Mouse (Mus musculus) kidney, embryonic 14.5 days (tissue): ENCODE data around the gene Mia3. TPM values are rescaled to one million over a fixed set of nuclear protein-coding genes. Genes with fewer than 3 reads are reported as not detected.
A peak's percentile ranks its signal among the peaks of the same experiment; 100 is the strongest.
"Not testable (repeated sequence)": the region's sequence is repeated elsewhere in the genome, so short reads cannot be mapped to it uniquely, and the experiment has no call there.

Experiments
- ATAC-seq: fragments of 200-750 bp; cut with Nextera tagmentation; 2 replicates; pipeline ENCODE4 v1.8.0; 2017; ENCODE audit warnings: moderate number of reproducible peaks, mild to moderate bottlenecking, moderate TSS enrichment, moderate library complexity; ENCODE audit not compliant: low FRiP score, low TSS enrichment
- H3K27ac ChIP-seq: fragments of 300-500 bp; sonication (generic); 2 replicates; pipeline ENCODE4 v1.5.1; 2014; ENCODE audit warnings: low read depth, mild to moderate bottlenecking, low read length, moderate library complexity, mixed read lengths
- H3K27me3 ChIP-seq: fragments of 300-500 bp; sonication (generic); 2 replicates; pipeline ENCODE4 v1.6.1; 2014; ENCODE audit warnings: mild to moderate bottlenecking, low read length; ENCODE audit not compliant: control insufficient read depth, insufficient read depth
- H3K36me3 ChIP-seq: fragments of 300-500 bp; sonication (generic); 2 replicates; pipeline ENCODE4 v1.6.1; 2014; ENCODE audit warnings: low read length, mixed read lengths; ENCODE audit not compliant: control insufficient read depth, insufficient read depth
- H3K4me1 ChIP-seq: fragments of 300-500 bp; sonication (generic); 2 replicates; pipeline ENCODE4 v1.6.1; 2014; ENCODE audit warnings: low read length, mixed read lengths; ENCODE audit not compliant: control insufficient read depth, insufficient read depth
- H3K4me2 ChIP-seq: fragments of 300-500 bp; sonication (generic); replicated peaks from 2 replicates; pipeline ENCODE4 v1.6.1; 2014; ENCODE audit warnings: low read depth, mild to moderate bottlenecking, low read length
- H3K4me3 ChIP-seq: fragments of 300-500 bp; sonication (generic); 2 replicates; pipeline ENCODE4 v1.5.1; 2014; ENCODE audit warnings: mild to moderate bottlenecking, low read length
- H3K9ac ChIP-seq: fragments of 300-500 bp; sonication (generic); 2 replicates; pipeline ENCODE4 v1.6.1; 2014; ENCODE audit warnings: low read depth, mild to moderate bottlenecking, low read length, moderate library complexity
- H3K9me3 ChIP-seq: fragments of 300-500 bp; sonication (generic); 2 replicates; pipeline ENCODE4 v1.6.1; 2016; ENCODE audit warnings: low read length; ENCODE audit not compliant: control insufficient read depth
- WGBS: fragments of 180-500 bp; shearing (Covaris S2); extraction: QIAGEN DNeasy Blood & Tissue Kit; methylation state at CpG from one replicate; pipeline ENCODE4 v1.1.7; 2014; 5-methylcytosine and 5-hydroxymethylcytosine counted together
- polyA plus RNA-seq: library from polyadenylated mRNA; unstranded; fragments of >200 nt; fragmentation: Nextera tagmentation; extraction: Ambion mirVana; gene quantifications from 2 replicates; pipeline ENCODE4 v1.2.1, GENCODE M21; 2014

Gene Mia3
- polyA plus RNA-seq, 1 experiment from 2014 or later = 104 TPM

DNA sequence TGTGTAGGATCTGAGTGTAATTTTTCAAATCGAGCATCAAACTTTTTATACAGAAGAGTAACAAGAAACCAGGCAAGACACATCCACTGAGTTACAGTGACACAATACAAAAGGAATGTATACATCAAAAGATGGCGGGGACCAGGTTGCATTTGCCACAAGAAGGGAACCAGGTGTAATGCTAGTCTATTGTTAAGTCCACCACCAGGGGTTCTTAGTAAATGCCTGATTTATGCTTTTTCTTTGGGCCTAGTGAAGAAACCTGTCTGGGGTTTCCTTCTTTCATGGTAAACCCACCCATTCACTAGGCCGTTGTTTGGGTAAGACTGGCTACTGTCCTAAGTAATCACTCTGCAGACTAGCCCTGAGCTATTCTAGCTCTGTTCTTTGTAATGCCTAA, 10.0 kb upstream of the Mia3 start:
- WGBS = 93% methylated on average over 3 of the region's 3 CpGs
- H3K36me3 ChIP-seq, ATAC-seq, H3K9ac ChIP-seq, H3K9me3 ChIP-seq, H3K4me3 ChIP-seq, H3K4me2 ChIP-seq, H3K4me1 ChIP-seq, H3K27me3 ChIP-seq, H3K27ac ChIP-seq: not testable (repeated sequence)

DNA sequence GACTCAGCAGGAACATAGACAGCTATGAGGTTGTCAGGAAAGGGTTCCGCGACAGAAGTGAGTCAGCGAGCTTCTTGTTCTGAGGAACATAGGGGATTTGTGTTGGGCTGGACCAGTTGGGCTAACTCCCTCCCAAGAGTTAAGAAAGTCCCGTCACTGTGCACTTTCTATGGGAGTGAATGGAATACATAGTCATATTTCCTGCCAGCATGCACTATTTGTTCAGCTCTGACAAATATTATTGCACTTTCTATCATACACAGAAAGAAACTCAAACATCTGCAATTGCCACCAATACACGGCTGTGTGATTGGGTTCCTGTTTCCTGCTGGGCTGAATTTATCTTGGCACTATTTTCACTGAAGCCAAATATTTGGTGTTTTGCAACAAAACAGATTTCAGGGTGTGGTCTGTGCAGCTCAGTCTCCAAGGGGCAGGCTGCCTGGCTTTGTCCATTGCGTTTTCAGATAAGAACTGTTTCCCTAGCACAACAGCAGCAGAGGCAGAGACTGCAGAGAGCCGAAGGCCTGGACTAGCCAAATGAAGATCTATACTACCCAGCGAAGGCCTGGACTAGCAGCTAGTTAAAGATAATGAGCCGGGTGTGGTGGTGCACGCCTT, 9.1 kb upstream of the Mia3 start:
- WGBS = 85% methylated on average over 10 of the region's 10 CpGs
- ATAC-seq = no peak

DNA sequence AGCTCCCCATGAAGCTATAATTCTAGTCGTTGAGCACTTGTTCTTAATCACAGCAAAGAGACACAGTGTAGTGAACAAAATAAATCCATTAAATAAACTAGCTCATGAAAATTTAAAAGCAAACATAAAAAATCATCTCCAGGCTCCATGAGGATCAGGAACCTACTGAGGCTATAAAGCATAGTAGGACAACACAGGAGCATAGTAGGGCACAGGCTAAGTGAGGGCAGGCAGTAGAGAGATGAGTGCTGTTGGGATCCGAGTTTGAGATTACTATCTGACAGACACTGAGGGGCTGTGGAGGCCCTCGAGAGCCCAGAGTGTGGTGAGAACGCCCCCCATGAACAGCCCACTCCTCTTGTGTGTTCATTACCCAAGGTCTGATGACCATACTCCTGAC, 7.7 kb upstream of the Mia3 start:
- no peak overlapping the region for H3K4me2 ChIP-seq
- WGBS = 82% methylated on average over 4 of the region's 4 CpGs
- H3K9me3 ChIP-seq = peaks cover 9% of the 10 kb centered on the region
- no peak overlapping the region for H3K27ac ChIP-seq
- H3K36me3 ChIP-seq = no peaks in the 10 kb centered on the region
- ATAC-seq = no peak
- no peak overlapping the region for H3K9ac ChIP-seq
- H3K4me1 ChIP-seq = no peaks in the 10 kb centered on the region
- no peak overlapping the region for H3K4me3 ChIP-seq
- no peaks in the 10 kb centered on the region for H3K27me3 ChIP-seq

More for the DNA sequence above, 9.1 kb upstream of the Mia3 start:
- H3K4me2 ChIP-seq = no peak overlapping the region
- H3K27me3 ChIP-seq = no peaks in the 10 kb centered on the region
- no peaks in the 10 kb centered on the region for H3K4me1 ChIP-seq
- peaks cover 9% of the 10 kb centered on the region for H3K9me3 ChIP-seq
- H3K36me3 ChIP-seq = no peaks in the 10 kb centered on the region
- no peak overlapping the region for H3K27ac ChIP-seq
- no peak overlapping the region for H3K9ac ChIP-seq
- no peak overlapping the region for H3K4me3 ChIP-seq

DNA sequence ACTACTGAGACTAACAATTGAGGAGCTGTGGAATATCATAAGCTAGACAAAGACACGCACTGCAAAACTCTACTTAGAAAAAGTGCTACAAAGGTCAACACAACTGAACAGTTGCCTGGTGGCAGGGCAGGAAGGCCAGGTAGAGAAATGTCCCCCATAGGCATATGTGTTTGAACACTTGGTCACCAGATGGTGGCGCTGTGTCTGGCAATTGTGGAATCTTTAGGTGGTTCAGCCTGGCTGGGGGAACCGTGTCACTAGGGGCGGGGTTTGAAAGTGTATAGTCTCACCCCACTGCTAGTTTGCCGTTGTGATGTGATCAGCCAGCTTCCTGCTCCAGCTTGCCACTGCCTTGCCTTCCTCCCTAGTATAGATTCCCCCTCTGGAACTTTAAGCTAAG, 5.4 kb upstream of the Mia3 start:
- no peak for ATAC-seq
- no peaks in the 10 kb centered on the region for H3K27me3 ChIP-seq
- H3K4me3 ChIP-seq = no peak overlapping the region
- H3K36me3 ChIP-seq = no peaks in the 10 kb centered on the region
- H3K27ac ChIP-seq = no peak overlapping the region
- H3K4me2 ChIP-seq = no peak overlapping the region
- no peak overlapping the region for H3K9ac ChIP-seq
- H3K9me3 ChIP-seq = peaks cover 6% of the 10 kb centered on the region; the same call in 1 of the 2 replicates
- whole genome bisulfite sequencing = 74% methylated on average over 5 of the region's 5 CpGs
- 0 out of 2 replicates have a peak, but pooled peaks cover 5% of the 10 kb centered on the region for H3K4me1 ChIP-seq

DNA sequence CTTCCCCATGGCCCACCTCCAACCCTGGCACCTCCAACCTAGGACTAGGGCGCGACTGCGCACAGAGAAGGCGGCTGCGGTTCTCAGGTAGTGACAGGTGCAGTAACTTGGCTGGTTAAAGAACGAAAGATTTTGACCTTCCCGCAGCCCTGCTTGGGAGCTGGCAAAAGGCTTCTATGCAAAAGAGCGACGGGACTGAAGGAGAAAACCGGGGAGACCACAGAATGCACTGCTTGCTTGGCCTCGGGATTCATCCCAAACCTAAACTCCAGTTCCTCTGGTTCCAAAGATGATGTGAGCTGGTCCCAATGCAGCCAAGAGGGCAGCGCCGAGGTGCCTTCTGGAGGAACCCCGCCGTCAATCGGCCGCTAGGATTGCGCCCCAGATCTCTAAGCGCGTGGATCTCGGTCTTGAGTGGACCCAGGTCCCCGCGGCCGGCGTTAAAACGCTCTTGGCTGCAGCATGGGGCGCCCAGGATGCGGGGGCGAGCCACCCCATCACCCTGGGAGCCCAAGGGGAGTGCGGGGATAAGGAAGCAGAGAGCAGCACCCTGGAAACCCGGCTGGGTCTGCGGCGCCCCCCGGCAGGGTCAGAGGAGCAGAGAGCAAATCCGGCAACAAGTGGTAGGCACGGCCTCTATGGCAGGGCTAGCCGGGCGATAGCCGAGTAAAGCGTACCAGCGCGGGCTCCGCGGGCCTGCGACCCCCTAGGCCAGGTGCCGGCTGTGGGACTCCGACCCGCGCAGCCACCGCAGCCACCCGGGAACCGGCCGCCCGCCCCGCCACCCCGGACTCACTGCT, 552 bp downstream of the Mia3 start:
- ATAC-seq = peak; percentile 82
- H3K27me3 ChIP-seq = no peaks in the 10 kb centered on the region
- H3K27ac ChIP-seq = peak overlapping the region; percentile 74
- H3K9ac ChIP-seq = peak overlapping the region; percentile 88
- peak overlapping the region; percentile 74 for H3K4me3 ChIP-seq
- peaks cover 16% of the 10 kb centered on the region for H3K36me3 ChIP-seq
- 2% methylated on average over 56 of the region's 56 CpGs for WGBS
- peak overlapping the region; percentile 67 for H3K4me2 ChIP-seq
- H3K9me3 ChIP-seq = no peaks in the 10 kb centered on the region
- peaks cover 17% of the 10 kb centered on the region; the same call in 1 of the 2 replicates for H3K4me1 ChIP-seq

DNA sequence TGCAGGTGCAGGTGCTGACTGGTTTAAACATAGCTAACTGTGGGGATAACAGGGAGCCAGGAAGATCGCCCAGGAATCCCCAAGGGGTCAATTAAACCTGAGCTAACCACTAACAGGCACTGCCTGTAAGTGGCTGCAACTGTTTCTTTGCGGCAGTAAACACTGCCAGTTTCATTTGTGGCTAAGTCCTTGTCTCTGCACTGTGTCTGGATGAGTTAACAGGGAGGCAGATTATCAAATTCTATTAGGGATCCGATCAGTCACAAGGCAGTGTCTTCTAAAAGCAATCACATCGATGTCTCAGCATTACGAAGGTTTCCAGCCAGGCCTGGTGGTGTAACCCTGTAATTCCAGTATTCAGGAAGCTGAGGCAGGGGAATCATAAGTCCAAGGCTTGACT, 3.0 kb downstream of the Mia3 start:
- Histone ChIP-seq H3K4me3 (no peak overlapping the region), H3K9me3 (no peaks in the 10 kb centered on the region), H3K27ac (no peak overlapping the region), H3K36me3 (peaks cover 38% of the 10 kb centered on the region), H3K9ac (no peak overlapping the region), H3K4me2 (no peak overlapping the region), H3K27me3 (no peaks in the 10 kb centered on the region), H3K4me1 (peaks cover 17% of the 10 kb centered on the region; the same call in 1 of the 2 replicates)
- ATAC-seq = no peak
- 88% methylated on average over 5 of the region's 5 CpGs for WGBS

DNA sequence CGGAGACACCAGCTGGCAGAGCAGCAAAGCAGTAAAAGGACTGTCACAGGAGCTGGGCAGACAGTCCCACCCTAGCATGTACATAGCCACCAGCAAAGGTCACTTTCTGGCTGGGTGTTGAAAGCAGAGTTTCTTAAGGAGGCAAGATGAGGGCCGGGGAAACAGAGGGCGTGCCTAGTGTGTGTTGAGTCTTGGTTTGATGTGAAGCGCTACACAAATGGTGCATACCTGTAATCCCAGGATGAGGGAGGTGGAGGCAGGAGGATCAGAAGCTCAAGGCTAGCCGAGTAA, 5.8 kb downstream of the Mia3 start:
- WGBS = 89% methylated on average over 5 of the region's 5 CpGs

DNA sequence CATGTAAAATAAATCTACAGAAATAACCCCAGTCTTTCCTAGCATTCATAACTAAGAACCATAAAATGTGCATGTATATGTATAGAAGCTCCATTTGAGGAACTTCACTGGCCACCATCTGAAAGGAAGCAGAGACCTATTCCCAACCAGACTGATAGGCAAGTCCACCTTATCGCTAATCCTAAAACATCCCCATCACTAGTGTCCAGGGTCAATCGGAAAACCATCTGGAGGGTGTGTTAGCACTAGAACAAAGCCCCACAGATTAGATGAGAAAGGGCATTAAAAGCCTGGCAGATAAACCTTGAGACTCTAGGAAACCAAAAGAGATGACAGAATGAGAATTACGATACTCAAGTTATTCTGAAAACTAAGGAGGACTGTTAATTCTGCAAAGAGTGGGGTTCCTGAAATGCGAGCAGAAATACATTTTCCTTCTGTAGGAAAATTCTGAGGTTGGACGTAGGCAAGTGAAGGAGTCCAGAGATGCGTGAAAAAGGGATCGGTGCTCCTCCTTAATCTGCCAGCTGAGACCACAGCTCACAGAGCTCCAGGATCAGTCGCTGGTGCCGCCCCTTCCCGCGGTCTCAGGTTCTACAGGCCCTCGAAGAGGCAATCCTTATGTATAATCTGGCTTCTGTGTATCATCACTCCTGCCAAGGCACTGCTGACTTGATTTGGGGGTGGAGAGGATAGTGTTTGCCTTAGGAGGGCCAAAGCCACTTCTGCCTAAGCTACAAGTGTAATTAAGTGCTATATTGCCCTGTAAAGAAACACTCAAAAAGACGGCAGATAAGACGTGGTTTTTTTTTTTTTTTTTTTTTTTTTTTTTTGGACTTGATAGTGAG, 6.4 kb downstream of the Mia3 start:
- H3K36me3 ChIP-seq = peaks cover 65% of the 10 kb centered on the region
- H3K27ac ChIP-seq = no peak overlapping the region
- H3K4me1 ChIP-seq = peaks cover 6% of the 10 kb centered on the region; the same call in 1 of the 2 replicates
- H3K27me3 ChIP-seq = no peaks in the 10 kb centered on the region
- WGBS = 84% methylated on average over 14 of the region's 14 CpGs
- no peak overlapping the region for H3K9ac ChIP-seq
- H3K4me3 ChIP-seq = no peak overlapping the region
- H3K4me2 ChIP-seq = no peak overlapping the region
- ATAC-seq = no peak
- no peaks in the 10 kb centered on the region for H3K9me3 ChIP-seq

More for the DNA sequence above, 5.8 kb downstream of the Mia3 start:
- Histone ChIP-seq H3K27me3 (no peaks in the 10 kb centered on the region), H3K4me3 (no peak overlapping the region), H3K9ac (no peak overlapping the region), H3K27ac (no peak overlapping the region), H3K4me1 (peaks cover 12% of the 10 kb centered on the region; the same call in 1 of the 2 replicates), H3K36me3 (peaks cover 59% of the 10 kb centered on the region), H3K4me2 (no peak overlapping the region), H3K9me3 (no peaks in the 10 kb centered on the region)
- no peak for ATAC-seq
